Mouse (Mus musculus) forebrain, embryonic 11.5 days (tissue): ENCODE results near the gene Abcb1a. TPM values are rescaled to one million over a fixed set of nuclear protein-coding genes. Genes with fewer than 3 reads are reported as not detected.

Experiments used
- ATAC-seq: fragments of 200-750 bp; cut with Nextera tagmentation; replicated peaks from 2 replicates; pipeline ENCODE4 v1.8.0; 2017; ENCODE audit warnings: moderate TSS enrichment; ENCODE audit not compliant: low FRiP score
- DNase-seq: peaks from one replicate; pipeline ENCODE4 v3.0.0-alpha.2; 2017; ENCODE audit warnings: low spot score
- H3K27ac ChIP-seq: fragments of 300-500 bp; sonication (generic); 2 replicates; pipeline ENCODE4 v1.5.1; 2014; ENCODE audit warnings: low read depth, low read length
- H3K27me3 ChIP-seq: fragments of 300-500 bp; sonication (generic); 2 replicates; pipeline ENCODE4 v1.6.1; 2014; ENCODE audit warnings: mild to moderate bottlenecking, low read length, mixed read lengths; ENCODE audit not compliant: control insufficient read depth, insufficient read depth
- H3K36me3 ChIP-seq: fragments of 300-500 bp; sonication (generic); 2 replicates; pipeline ENCODE4 v1.6.1; 2014; ENCODE audit warnings: mild to moderate bottlenecking, low read length, moderate library complexity, mixed read lengths; ENCODE audit not compliant: control insufficient read depth, insufficient read depth
- H3K4me1 ChIP-seq: fragments of 300-500 bp; sonication (generic); replicated peaks from 2 replicates; pipeline ENCODE4 v1.6.1; 2014; ENCODE audit warnings: low read length, mixed read lengths; ENCODE audit not compliant: control insufficient read depth, insufficient read depth
- H3K4me2 ChIP-seq: fragments of 300-500 bp; sonication (generic); 2 replicates; pipeline ENCODE4 v1.6.1; 2014; ENCODE audit warnings: low read depth, mild to moderate bottlenecking, low read length, moderate library complexity, mixed read lengths; ENCODE audit not compliant: severe bottlenecking
- H3K4me3 ChIP-seq: fragments of 300-500 bp; sonication (generic); 2 replicates; pipeline ENCODE4 v1.5.1; 2014; ENCODE audit warnings: low read depth, low read length
- H3K9ac ChIP-seq: fragments of 300-500 bp; sonication (generic); 2 replicates; pipeline ENCODE4 v1.6.1; 2014; ENCODE audit warnings: low read length
- H3K9me3 ChIP-seq: fragments of 300-500 bp; sonication (generic); 2 replicates; pipeline ENCODE4 v1.6.1; 2016; ENCODE audit warnings: low read length, mixed read lengths; ENCODE audit not compliant: control insufficient read depth
- WGBS: fragments of 180-500 bp; shearing (Covaris S2); extraction: QIAGEN DNeasy Blood & Tissue Kit; methylation state at CpG from one replicate; pipeline ENCODE4 v1.1.7; 2014; 5-methylcytosine and 5-hydroxymethylcytosine counted together
- polyA plus RNA-seq: library from polyadenylated mRNA; unstranded; fragments of >200 nt; fragmentation: Nextera tagmentation; extraction: Ambion mirVana; gene quantifications from 2 replicates; pipeline ENCODE4 v1.2.1, GENCODE M21; 2014

Gene Abcb1a
- 0.29 and 0.68 TPM in 2 replicates for polyA plus RNA-seq

- H3K4me1 ChIP-seq = no peaks in the 10 kb centered on the region
- peak within 1 kb of the TSS; percentile 58 for H3K9ac ChIP-seq
- H3K27me3 ChIP-seq = no peaks in the 10 kb centered on the region
- no peaks in the 10 kb centered on the region for H3K36me3 ChIP-seq
- peak; percentile 91 for ATAC-seq
- peak within 1 kb of the TSS; percentile 41 for H3K4me3 ChIP-seq
- DNase-seq = peak; percentile 59
- H3K4me2 ChIP-seq = peak within 1 kb of the TSS; percentile 81
- H3K9me3 ChIP-seq = no peaks in the 10 kb centered on the region
- WGBS = 7% methylated on average over 37 of the region's 37 CpGs
- no peak within 1 kb of the TSS for H3K27ac ChIP-seq
Observed at GRCm38 (mm10) chr5:8659911-8660737, at the start of gene Abcb1a. TSS of gene Abcb1a (plus strand) at chr5:8660077.

DNA sequence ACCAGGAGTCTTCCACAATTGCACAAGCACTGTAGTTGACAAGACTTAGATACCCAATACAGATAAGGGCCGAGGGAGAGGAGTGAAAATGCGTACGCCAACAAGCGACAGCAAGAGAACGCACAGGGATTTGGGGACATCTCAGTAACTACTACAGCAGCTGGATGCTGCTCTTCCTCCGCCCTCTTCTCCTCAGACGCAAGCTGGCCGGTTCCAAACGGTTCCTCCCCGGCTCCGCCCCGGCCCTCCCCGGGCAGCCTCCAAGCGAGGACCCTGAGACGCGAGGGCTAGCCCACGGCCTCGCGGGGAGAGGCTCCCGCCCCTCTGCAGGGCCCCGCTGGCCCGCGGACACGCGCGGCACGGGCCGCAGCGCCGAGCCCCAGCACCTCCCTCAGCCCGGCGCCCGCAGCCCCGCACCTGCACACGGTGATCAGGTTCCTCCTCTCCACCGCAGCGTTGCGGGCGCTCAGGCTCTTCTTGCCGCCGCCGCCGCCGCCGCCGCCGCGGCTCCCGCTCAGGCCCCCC lies 37.7 kb upstream of the Abcb1a start:
- Histone ChIP-seq H3K4me1 (no peaks in the 10 kb centered on the region), H3K27ac (peak overlapping the region; percentile 25; the same call in 1 of the 2 replicates), H3K9ac (peak overlapping the region; percentile 80), H3K4me3 (peak overlapping the region; percentile 88), H3K9me3 (no peaks in the 10 kb centered on the region), H3K36me3 (no peaks in the 10 kb centered on the region), H3K4me2 (peak overlapping the region; percentile 90), H3K27me3 (no peaks in the 10 kb centered on the region)
- under 1% methylated on average over 37 of the region's 49 CpGs for WGBS
- DNase-seq = peak; percentile 76
- ATAC-seq = peak; percentile 73

DNA sequence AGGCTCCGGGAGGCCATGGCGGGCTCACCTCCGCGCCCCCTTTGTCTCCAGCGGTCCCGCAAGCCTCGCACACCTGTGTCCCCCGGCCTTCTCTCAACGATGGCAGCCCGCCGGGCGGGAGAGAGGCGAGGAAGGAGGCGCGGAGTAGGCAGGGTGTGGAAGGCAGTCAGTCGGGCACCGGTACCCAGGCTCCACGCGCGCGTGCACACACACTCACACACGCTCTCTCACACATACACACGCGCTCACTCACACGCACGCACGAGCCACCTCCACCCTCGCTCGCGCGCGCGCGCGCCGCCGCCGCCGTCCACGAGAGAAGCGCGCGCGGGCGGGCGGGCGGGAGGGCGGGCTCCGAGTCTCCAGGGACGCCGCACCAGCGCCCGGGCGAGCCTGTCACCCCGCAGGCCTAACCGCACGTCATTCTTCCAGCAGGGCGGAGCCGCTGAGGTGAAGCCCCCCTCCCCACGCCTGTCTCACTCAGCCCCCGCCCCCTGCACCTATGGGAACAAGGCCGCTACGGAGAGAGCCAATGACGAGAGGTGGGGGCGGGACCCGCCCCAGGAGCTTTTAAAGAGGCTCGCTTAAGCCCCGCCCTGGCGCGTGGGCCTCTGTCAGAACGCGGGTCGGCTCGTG lies 37.2 kb upstream of the Abcb1a start, which contains the start of gene Rundc3b:
Gene Rundc3b, minus strand, starts transcription at position 357 of the 636 bp plus-strand sequence.
- peak within 1 kb of the TSS; percentile 88 for H3K4me3 ChIP-seq
- no peaks in the 10 kb centered on the region for H3K4me1 ChIP-seq
- ATAC-seq (peak; percentile 99), DNase-seq (peak; percentile 96)
- no peaks in the 10 kb centered on the region for H3K27me3 ChIP-seq
- H3K9me3 ChIP-seq = no peaks in the 10 kb centered on the region
- under 1% methylated on average over 48 of the region's 74 CpGs for WGBS
- H3K9ac ChIP-seq = peak within 1 kb of the TSS; percentile 80
- peak within 1 kb of the TSS; percentile 25; the same call in 1 of the 2 replicates for H3K27ac ChIP-seq
- H3K36me3 ChIP-seq = no peaks in the 10 kb centered on the region
- peak within 1 kb of the TSS; percentile 90 for H3K4me2 ChIP-seq

- Histone ChIP-seq H3K4me3 (no peak overlapping the region), H3K4me2 (no peak overlapping the region), H3K27ac (no peak overlapping the region), H3K36me3 (no peaks in the 10 kb centered on the region), H3K9me3 (no peaks in the 10 kb centered on the region), H3K9ac (no peak overlapping the region), H3K27me3 (no peaks in the 10 kb centered on the region), H3K4me1 (no peaks in the 10 kb centered on the region)
- ATAC-seq = no peak
- no peak for DNase-seq
- WGBS = 84% methylated on average over 3 of the region's 3 CpGs
Observed at GRCm38 (mm10) chr5:8632901-8633300, 27.0 kb upstream of the Abcb1a start.

DNA sequence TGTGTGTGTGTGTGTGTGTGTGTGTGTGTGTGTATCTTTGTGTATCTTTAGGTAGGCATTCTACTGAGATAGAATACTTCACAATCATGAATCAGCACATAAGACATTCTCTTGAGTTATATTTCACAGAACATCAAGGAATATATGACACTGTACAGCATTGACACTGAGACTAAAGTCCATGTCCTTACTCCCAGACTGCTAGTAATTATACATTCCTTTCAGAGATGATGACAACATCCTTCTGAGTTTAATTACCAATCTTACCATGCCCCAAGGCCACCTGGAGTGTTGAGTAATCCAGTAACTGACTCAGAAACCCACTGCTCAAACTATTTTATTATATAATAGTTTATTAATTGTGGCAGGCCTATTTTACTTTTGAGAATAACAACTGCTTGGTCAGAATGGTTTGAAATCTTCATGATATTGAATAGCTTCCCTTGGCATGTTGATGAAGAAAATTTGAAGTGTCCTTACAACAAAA lies 25.3 kb upstream of the Abcb1a start:
- no peaks in the 10 kb centered on the region for H3K4me1 ChIP-seq
- no peak overlapping the region for H3K4me3 ChIP-seq
- H3K9me3 ChIP-seq = no peaks in the 10 kb centered on the region
- no peak overlapping the region for H3K27ac ChIP-seq
- H3K9ac ChIP-seq = no peak overlapping the region
- H3K4me2 ChIP-seq = no peak overlapping the region
- no peaks in the 10 kb centered on the region for H3K36me3 ChIP-seq
- ATAC-seq (no peak), DNase-seq (no peak)
- no peaks in the 10 kb centered on the region for H3K27me3 ChIP-seq

DNA sequence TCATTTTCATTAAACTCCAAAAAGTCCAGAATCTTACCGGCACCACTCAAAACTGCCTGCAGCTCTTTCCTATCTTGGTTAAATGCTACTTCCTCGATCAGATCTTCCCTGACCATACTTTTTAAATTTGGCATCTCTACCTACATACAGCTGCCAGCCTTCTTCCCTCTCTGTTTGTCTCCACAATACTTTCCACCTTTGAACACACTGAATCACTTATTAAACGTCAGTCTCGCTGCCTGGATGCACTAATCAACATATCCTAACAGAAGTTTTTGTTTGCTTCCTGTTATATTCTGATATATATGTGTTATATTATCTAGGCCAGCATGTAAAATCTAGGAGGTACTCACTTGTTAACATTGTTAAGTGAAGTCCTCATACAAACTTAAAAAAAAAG lies 11.6 kb upstream of the Abcb1a start:
- Histone ChIP-seq H3K9ac (no peak overlapping the region), H3K36me3 (no peaks in the 10 kb centered on the region), H3K27ac (no peak overlapping the region), H3K4me2 (no peak overlapping the region), H3K9me3 (no peaks in the 10 kb centered on the region), H3K4me1 (no peaks in the 10 kb centered on the region), H3K4me3 (no peak overlapping the region), H3K27me3 (no peaks in the 10 kb centered on the region)
- DNase-seq (no peak), ATAC-seq (no peak)
- 76% methylated on average over 4 of the region's 4 CpGs for WGBS

- H3K4me3 ChIP-seq = no peak overlapping the region
- no peak overlapping the region for H3K4me2 ChIP-seq
- H3K27ac ChIP-seq = no peak overlapping the region
- H3K9ac ChIP-seq = no peak overlapping the region
- no peaks in the 10 kb centered on the region for H3K9me3 ChIP-seq
- DNase-seq (no peak), ATAC-seq (no peak)
- no peaks in the 10 kb centered on the region for H3K36me3 ChIP-seq
- H3K27me3 ChIP-seq = no peaks in the 10 kb centered on the region
- no peaks in the 10 kb centered on the region for H3K4me1 ChIP-seq
Observed at GRCm38 (mm10) chr5:8648774-8649173, 11.1 kb upstream of the Abcb1a start.

DNA sequence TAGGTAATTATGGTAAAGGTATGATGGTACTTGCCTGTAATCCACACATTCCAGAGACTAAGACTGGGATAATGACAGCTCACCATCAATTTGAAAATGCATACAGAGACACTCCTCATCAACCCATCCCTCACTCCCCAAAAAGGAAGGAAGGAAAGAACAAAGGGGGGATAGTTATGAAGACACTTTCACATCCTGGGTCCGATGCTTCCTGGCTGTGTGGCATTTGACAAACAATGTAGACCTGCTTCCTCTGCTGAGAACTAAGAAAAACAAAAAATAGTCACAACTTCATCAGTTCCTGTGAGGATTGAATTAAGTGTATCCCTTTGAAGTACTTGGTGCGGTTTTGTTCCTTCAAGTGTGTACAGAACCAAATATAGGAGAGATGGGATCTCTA lies 7.8 kb upstream of the Abcb1a start:
- Histone ChIP-seq H3K9ac (no peak overlapping the region), H3K27me3 (no peaks in the 10 kb centered on the region), H3K27ac (no peak overlapping the region), H3K9me3 (no peaks in the 10 kb centered on the region), H3K4me3 (no peak overlapping the region), H3K36me3 (no peaks in the 10 kb centered on the region), H3K4me2 (no peak overlapping the region), H3K4me1 (no peaks in the 10 kb centered on the region)
- ATAC-seq = no peak
- 87% methylated on average over 2 of the region's 2 CpGs for WGBS
- no peak for DNase-seq
